Mouse (Mus musculus): ENCODE measurements around the gene Cplane1. TPM values are rescaled to one million over a fixed set of nuclear protein-coding genes. Genes with fewer than 3 reads are reported as not detected.

Gene Cplane1
- polyA plus RNA-seq, 1 experiment from 2014 or later = 26.0 TPM

DNA sequence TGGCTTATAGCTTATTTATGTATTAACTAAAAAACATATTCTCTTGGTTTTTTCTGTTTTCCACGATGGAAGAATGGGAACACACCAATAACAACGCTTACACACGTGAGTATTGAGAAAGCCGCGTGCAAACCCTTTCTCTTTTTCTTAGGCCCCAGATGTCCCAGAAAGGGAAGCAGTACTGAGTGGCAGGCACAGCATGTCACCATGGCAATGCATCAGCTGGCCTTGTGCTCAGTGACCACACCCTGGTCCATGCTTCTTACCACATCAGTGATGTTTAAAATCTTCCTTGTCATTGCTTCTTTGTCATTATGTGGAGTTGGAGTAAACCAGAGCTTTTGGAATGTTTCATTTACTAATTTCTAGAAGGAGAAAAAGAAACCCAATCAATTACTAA is 150.3 kb downstream of the Cplane1 start:
- no peaks in the 10 kb centered on the region for H3K4me1 ChIP-seq (ENCODE audit: control insufficient read depth, insufficient read depth, low read length)
- no peaks in the 10 kb centered on the region for H3K9me3 ChIP-seq (ENCODE audit: control insufficient read depth, low read length)
- 94% methylated on average over 5 of the region's 5 CpGs for WGBS
- no peaks in the 10 kb centered on the region for H3K27me3 ChIP-seq (ENCODE audit: control insufficient read depth, insufficient read depth, low read length)
- no peak overlapping the region for H3K9ac ChIP-seq (replicated peaks; ENCODE audit: low read length)
- ATAC-seq (ENCODE audit: low FRiP score, low TSS enrichment) = no peak
- DNase-seq = no peak
- H3K4me3 ChIP-seq (replicated peaks; ENCODE audit: low read depth, low read length) = no peak overlapping the region
- no peak overlapping the region for H3K4me2 ChIP-seq (ENCODE audit: low read length)
- no peak overlapping the region for H3K27ac ChIP-seq (replicated peaks; ENCODE audit: low read depth, low read length)
- peaks cover 57% of the 10 kb centered on the region for H3K36me3 ChIP-seq (ENCODE audit: control insufficient read depth, insufficient read depth, low read length)

Other genes starting within 250 kb of the Cplane1 start
- 58.6 and 70.6 TPM in 2 replicates for gene Wdr70, start 69.9 kb upstream of the Cplane1 start, polyA plus RNA-seq (2014; fragmentation: Nextera tagmentation; extraction: Ambion mirVana)
- 12.4 and 14.5 TPM in 2 replicates for gene Nup155, start 59.8 kb upstream of the Cplane1 start, polyA plus RNA-seq (2014; fragmentation: Nextera tagmentation; extraction: Ambion mirVana)